Mouse (Mus musculus) layer of hippocampus, postnatal 14 days (tissue): ENCODE measurements around the gene Pan3. TPM values are rescaled to one million over a fixed set of nuclear protein-coding genes. Genes with fewer than 3 reads are reported as not detected.

ENCODE experiments used
- DNase-seq, 2 experiments: peaks; one replicate each; pipeline ENCODE4 v3.0.0; 2021 to 2022; ENCODE audit warnings: low spot score in 2 of 2, mixed read lengths in 1 of 2
- total RNA-seq, 2 experiments: library from RNA; stranded (reverse); gene quantifications; 2 replicates each; pipeline ENCODE4 v1.2.3; 2021

Gene Pan3
- total RNA-seq, 2 experiments from 2014 or later: 89.4 to 97.4 TPM

DNA sequence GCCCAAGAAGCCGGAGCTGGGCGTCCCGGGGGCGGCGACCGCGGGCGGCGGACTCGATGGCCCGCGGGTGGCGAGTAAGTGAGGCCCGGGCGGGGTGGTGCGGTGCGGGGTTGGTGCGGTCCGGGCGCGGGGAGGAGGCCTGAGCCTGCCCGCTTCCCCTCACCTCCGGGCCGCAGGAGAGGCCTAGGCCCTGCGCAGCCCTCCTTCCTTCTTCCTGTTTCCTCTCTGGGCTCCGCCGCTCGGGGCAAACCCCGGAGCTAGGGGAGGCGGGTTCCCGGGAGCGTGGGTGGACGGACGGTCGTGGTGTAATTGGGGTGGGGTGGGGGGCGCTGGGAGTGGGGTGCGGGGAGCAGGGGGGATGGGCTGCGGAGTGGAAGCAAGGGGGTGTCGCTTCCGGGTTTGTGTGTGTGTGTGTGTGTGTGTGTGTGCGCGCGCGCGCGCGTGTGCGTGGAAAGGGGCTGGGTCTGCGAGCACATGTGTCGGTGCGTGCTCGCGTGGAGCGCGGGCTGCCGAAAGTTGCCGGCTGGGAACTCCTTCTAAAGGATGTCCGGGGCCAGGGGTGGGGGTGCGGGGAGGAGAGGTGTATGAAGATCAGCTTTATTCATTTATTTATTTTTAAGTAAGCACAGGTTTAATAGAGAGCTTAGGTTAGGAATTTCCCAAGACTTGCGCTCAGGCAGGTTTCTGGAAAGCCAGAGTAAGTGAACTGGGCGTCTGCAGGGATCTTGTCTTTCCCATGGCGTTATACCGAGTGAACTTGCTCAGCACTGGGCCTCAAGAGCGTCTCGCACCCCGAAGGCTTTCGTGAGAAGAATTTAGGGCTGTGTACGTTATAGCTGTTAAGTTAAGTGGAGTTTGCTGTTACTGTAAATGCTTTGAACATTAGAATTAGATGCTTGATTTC lies 1.2 kb downstream of the Pan3 start:
- peak; percentile 58 to 78 for DNase-seq

DNA sequence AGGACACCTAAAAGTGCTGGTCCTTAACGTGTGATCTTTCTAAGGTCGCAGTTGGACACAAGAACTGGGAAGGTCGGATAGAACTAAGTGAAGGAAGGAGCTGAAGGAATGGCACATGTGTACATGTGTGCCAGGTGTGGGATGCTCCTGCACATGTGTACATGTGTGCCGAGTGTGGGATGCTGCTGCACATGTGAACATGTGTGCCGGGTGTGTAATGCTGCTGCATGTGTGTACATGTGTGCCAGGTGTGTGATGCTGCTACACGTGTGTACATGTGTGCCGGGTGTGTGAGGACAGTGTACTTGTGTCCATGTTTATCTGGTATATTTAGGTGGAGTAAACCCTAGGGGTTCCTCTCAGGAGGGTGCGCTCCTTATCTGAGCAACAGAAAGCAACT lies 3.0 kb downstream of the Pan3 start:
- no peak for DNase-seq

DNA sequence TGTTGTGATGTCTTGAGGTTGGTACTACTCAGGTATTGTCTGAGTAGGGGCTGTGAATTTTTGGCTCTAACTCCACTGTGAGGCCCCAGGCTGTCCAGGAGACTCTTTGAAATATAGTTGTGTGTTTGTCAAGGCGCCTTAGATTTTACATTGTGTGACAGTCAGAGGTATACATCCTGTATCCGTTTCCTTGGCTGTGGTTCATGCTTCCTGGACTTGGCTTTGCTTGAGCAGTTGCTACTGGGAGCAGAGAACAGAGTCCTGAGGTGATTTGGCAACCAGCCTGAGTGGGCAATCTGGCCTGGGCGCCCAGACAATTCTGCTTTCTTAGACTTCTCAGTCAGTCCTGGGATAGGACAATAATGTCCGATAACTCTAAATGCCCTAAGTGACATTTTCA lies 5.3 kb downstream of the Pan3 start:
- peak in 1 of 2 experiments; percentile 40 for DNase-seq

DNA sequence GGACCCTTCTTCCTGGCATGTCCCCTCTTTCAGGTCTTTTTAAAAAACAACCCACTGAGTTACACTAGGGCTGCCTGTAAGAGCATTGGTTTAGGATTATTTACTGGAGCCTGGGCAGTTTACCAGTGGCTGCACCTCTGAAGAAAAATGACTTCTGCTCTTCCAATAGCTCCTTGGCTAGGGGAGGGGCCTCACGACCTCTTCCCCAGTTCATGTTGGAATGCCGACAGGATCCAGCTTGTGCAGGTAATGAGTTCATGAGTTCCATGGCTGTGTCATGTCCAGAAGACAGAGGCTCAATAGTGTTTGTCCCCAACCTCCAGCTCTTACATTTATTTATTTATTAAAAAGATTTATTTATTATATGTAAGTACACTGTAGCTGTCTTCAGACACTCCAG lies 5.8 kb downstream of the Pan3 start:
- DNase-seq: no peak

DNA sequence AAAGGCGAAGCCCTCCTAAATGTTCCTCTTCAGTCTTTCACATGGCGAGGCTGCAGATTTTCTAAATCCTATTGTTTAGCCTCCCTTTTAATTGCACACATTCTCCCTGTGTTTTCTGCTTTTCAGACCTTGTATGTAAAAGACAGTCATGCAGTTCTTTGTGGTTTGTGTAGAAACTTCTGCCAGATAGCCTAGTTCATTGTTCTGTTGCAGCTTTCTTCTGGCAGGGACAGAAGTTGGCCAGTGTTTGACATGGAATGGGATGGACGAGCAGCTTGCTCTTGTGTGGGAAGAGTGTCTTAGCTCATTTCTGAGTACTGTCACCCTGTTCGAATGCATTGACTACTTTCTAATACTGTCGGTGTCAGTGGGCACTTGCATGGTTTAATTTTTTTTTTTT lies 6.5 kb downstream of the Pan3 start:
- no peak for DNase-seq

DNA sequence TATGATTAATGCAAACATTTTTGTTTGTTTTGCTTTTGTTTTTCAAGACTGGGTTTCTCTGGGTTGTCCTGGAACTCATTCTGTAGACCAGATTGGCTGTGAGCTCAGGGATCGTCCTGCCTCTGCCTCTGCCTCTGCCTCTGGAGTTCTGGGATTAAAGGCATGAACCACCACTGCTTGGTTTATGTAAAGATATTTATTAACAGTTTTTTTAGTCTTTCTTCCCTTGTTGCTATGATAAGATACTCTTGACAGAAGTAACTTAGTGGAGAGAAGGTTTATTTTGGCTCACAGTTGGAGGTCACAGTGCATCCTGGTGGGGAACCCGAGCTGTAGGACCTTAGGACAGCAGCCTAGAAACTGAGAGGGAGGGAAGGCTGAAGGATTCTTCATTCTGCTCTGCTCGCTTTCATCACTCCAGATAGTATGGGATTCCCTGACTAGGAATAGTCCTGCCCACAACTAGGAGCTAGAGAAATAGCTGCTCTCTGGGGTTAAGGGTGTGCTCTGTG lies 11.1 kb downstream of the Pan3 start:
- DNase-seq: no peak

DNA sequence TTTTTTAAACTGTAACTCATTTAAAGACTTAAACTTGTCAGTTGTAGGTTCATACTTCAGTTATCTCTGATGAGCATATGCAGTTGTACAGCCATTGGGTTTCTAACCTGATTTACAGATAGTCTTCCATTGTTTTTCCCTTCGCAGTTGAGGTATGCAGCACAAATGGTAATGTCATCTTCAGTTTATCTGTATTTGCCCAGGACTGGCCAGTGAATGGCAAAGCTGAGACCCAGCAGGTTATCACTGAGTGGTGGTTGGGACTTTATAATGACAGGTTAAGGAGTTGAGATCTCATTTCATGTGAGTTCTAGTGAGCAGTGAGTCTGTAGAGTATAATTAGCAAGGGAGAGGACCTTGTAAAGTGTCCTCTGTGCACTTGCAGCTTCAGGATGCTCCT lies 12.0 kb downstream of the Pan3 start:
- DNase-seq: no peak

DNA sequence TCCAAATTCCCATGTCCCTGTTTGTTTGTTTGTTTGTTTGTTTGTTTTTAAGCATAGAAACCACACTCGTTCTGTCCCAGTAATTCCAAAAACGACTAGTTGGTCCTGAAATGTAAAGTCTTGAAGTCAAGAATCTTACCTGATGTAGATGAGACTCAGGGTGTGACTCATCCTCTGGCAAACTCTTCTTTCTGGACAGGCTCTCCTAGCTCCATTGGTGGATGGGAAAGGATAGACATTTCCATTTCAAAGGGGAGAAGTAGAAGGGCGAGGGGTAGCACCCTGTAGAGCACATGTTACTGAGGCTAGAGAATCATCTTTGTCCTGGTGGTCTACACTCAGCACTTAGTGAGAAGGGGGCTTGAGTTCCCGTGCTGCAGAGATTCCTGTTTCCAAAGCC lies 12.8 kb downstream of the Pan3 start:
- DNase-seq: no peak

DNA sequence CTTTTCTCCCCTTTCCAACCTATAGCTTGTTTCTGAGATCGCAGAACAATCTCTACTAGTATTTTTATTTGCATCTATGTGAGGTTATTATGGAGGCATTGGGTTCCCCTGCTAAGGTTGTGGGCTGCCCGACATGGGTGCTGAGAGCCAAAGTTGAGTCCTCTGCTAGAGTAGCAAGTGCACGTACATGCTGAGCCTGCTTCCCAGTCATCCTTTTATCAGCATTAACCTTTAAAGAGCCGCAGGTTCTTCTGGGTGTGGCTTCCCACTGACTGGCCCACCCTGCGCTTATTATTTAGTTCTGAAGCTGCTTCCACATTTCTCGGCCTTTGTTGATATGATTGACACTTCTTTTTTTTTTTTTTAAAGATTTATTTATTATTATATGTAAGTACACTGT lies 14.3 kb downstream of the Pan3 start:
- no peak for DNase-seq

DNA sequence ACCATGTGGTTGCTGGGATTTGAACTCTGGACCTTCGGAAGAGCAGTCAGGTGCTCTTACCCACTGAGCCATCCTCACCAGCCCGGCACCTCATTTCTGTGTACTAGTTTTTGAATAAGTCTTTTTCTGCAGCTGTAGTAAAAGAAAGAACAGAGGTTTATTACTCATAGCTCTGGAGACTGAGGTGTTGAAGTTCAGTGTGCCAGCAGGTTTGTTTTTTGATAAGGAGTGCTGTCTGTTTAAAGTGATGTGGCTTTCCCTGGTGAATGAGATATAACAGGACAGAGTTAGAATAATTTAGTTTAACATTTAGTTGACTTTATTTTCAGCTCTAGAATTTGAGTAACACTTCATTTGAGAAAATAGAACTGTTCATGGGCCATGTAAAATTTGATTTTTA lies 14.8 kb downstream of the Pan3 start:
- no peak for DNase-seq

DNA sequence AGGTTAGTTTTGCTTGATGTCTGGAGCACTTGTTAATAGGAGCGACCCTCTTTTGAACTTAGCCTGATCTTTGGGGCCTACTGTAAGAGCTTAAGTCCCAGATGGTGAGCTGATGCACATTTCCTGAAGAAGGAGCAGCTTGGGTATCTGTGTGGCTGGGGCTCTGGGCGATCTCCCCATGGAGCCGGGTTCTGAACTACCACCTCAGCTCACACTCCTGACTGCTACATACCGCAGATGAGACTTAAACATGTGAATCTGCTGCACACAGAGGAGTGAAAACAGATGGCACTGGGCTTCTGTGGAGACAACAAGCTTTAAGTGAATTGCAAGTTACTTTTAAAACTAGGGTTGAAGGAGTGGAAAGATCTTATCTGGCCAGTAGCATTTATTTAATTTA lies 15.3 kb downstream of the Pan3 start:
- DNase-seq: no peak

DNA sequence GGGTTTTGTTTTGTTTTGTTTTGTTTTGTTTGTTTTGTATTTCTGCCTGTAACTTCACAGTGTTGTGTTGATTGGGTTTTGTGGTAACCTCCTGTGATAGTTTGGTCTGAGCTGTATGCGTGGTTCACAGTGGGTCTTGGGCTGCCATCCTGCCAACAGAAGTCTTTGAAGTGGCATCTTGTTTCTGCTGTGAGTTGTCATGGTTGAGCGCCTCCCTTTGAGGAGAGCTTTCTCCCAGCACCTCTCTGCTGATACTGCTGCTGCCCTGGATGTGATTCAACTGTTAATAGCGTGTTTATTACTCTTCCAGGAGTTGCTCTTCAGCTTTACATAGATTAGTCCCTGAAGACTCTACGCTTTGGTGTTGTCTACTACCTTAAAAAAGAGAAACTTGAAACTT lies 18.6 kb downstream of the Pan3 start:
- no peak for DNase-seq

DNA sequence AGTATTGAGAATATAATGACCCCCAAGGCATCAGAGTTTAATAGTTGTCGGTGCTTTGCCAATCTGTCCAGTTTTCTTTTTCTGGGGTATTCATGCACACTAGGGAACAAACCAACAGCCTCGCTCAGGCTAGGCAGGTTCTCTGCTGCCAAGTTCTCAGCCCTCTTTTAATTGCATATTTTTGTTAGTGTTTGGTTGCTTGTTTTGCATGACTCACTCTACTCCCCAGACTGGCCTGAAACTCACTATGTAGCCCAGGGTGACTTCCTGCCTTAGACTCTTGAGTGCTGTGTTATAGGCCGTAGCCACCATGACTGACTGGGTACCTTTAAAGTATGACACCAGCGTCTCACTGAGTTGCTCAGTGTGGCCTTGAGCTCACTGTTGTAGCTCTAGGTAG lies 19.0 kb downstream of the Pan3 start:
- DNase-seq: peak in 1 of 2 experiments; percentile 65

DNA sequence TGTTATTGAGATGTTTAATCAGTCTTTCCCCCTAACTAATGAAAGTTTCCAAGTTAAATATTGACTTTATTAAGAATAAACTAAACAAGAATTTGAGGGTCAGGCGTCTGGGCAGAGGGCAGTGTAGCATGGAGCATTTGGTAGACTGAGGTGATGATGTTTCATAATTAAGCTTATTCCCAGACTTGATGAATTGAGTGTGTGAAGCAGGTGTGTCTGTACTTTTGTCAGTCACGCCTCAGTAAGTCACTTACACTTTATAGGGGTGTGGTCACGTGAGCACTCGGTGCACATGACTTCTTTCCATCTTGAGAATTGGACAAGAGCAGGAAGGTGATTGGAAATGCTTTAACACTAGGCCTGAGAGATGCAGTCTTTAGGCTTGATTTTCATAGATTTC lies 26.5 kb downstream of the Pan3 start:
- DNase-seq: no peak

DNA sequence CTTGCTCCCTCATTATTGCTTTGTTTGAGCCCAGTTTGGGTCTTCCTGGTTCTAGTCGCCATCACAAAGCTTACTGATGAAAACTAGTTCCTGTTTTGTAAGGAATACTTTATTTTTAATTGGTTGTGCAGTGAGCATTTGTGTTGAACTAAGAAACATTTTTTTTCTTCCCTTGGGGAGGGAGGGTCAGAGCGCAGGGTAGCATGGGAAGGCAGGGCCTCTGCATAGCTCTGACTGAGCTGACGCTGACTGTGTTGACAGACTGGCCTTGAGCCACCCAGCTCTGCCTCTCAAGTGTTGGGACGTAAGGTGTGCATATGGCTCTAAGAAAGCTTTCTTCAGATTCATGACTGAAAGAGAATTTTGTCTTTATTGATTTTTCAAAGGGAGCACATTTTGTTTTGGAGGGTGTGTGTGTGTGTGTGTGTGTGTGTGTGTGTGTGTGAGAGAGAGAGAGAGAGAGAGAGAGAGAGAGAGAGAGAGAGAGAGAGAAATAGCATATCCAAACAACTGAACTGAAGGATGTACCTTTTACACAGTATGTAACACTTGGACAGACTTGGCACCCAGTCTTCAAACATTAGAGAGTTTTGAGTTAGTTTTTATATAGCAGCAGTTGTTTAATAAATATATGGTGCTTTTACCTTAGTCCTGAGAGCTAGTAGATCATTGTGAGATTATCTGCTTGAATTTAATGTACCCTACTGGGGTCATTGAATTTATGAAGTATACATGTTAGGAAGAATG lies 30.0 kb downstream of the Pan3 start:
- no peak for DNase-seq

DNA sequence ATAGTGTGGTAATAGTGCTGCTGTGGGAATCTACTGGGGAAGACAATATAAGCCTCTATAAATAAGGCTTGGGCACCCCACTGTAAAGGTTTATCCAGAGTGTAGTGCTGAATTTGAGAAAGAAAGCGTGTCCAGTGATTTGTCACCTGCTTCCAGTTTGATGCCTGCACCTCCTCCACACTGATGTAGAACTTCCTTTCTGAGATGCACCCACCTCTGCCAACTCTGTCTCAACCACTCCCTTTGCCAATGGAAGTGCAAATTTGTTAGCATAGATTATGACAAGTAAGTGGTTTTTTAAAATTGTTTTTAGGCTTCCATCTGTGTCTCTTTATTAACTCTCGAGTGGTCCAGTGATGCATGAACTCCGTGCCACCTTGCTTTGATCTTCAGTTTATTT lies 33.3 kb downstream of the Pan3 start:
- no peak for DNase-seq

DNA sequence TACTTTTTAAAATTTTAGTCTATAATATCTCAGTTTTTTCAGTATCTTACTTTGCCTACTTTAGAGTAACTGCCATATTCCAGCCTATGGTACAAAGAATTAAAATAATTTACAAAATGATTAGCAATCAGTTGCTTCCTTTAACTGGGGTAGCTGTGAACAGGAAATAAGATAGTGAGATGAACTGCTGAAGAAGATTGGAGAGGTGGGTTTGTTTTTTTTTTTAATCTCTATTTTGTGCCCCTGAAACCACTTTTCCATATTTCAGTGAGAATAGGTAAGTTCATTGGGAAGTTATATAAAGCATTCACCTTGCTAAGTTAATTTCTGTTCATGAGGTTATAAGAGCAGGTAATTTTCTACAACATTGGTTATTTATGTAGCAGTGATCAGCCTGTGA lies 36.4 kb downstream of the Pan3 start:
- no peak for DNase-seq

DNA sequence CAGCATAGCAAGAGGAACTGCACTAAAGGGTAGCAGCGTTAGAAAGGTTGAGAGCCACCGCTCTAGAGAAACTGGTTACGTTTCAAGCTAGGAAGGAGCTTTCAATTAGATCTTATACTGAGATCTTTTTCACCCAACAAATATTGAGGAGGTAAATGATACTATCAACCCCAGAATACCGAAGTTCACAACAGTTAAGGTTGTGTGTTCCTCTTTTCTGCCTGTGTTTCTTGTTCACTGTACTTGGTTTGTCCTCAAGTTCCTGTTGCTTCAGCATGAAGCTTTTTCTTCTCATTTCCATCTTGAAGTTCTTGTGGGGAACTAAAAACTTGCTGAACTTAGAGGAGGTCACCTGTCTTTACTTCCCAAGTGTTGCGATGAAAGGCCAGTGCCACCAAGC lies 41.2 kb downstream of the Pan3 start:
- no peak for DNase-seq

DNA sequence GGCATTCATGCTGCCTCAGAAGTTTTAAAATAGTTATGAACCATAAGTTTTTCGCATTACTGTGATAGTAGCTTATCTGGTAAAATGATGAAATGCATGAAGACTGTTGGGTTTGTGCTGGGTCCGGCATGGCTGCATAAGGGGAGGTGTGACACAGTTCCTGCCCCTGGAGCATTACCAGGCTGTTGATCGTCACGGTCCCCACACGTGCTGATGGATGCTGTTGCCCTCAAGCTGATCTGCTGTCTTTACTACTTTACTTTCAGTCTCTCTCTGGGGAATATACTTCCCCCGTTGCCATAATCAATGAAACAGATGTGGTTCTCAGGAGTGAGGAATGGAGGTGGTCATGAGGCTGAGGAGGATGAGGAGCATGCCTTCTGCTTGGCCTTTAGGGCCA lies 43.1 kb downstream of the Pan3 start:
- no peak for DNase-seq

DNA sequence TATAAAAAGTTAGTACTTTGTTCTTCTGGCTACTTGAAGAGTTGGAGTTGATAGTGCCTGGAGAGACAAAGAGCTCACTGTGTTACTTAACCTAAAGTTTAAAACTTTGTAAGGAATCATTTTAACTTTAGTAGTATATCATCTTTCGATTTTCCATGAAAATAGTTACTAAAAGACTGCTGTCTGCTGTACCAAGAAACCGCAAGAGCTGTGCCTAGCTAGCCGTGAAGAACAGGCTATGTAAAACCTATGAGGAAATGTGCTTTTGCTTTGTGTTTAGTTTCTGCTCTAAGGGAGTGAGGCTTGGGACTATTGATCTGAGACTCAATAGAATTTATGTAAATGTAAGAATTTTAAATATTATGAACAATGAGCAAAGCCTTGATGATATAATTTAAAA lies 43.9 kb downstream of the Pan3 start:
- DNase-seq: no peak

DNA sequence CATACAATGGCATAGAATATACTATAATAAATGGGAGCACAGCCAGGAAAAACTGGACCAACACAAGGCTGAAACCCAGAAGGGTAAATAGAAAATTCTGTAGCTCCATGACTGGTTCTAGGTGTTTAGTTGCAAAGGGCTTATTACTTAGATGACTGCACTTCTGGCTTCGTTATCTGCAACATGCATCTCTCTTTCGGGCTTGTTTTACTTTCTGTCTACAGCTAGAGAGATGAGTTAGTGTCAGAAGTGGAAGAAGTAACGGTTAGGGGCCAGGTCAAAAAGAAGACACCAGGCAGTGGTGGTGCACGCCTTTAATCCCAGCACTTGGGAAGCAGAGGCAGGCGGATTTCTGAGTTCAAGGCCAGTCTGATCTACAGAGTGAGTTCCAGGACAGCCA lies 46.1 kb downstream of the Pan3 start:
- no peak for DNase-seq

DNA sequence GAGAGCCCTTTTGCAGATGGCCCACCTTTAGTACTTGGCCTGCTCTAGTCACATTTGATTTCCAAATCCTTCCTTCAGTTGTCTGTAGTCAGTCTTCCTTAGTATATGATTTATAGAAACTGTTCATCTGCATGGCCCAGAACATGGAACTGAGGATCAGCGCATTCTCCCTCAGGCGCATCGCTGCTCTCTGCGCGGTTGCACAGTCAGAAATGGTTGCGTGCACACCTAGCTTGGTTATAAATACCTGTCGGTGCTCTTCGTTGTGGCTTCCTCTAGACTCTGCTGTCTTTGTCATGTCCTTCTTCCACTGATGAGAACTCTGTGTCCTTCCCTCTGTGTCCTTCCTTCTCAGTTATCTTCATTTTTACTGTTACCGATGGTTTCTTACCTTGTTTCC lies 47.1 kb downstream of the Pan3 start:
- DNase-seq: no peak
